Mouse (Mus musculus) right cerebral cortex, postnatal 14 days (tissue): ENCODE data around the gene Them4.

ENCODE experiments used
- DNase-seq: peaks from one replicate; pipeline ENCODE4 v3.0.0; 2022

Them4 gene

DNA sequence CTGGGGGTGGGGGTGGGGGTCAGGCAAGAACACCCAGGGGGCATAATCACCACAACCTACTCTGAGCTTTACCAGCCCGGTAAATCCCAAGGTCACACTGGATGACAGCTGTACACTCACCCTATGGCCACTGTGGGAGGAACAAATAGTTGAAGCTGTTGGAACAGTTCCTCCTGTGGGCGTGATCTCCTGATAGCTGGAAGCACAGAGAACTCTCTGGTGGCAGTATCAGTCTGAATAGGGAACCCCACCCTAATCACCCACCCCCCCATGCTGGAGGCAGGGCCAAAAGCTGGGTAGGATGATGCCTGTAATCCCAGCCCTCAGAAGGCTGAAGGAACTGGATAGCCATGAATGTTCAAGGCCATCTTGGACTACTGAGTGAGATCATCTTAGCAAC lies 59.8 kb downstream of the Them4 start:
- no peak for DNase-seq

GRCm38 (mm10) chr3:94371637-94372036 lies 61.7 kb downstream of the Them4 start:
- DNase-seq = peak; percentile 55

- no peak for DNase-seq
These were observed 62.1 kb downstream of the Them4 start for GRCm38 (mm10) chr3:94372038-94372437.

DNA sequence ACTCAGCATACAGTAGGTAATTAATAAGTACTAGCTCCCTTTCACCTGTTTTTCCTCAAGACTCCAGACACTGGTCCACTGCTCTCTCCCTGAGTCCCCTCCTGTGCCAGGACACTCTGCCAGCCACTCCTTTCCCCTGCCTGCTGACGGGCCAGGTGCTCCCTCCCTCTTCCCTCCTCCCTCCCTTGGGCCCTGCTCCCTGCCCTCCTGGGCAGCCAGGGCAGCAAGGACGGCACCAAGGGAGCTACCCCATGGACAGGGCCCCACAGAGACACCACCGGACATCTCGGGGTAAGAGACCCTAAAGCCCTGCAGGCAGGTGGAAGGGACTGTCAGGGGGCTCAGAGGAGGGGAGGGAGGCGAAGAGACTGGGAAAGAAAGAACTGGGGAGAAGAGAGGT lies 62.8 kb downstream of the Them4 start, which contains the start of gene Rorc:
Rorc (plus strand) TSS at position 154 of the 400 bp plus-strand sequence.
- DNase-seq = no peak

GRCm38 (mm10) chr3:94373090-94373489 lies 63.2 kb downstream of the Them4 start:
- peak; percentile 26 for DNase-seq

- DNase-seq = no peak
These were observed 63.7 kb downstream of the Them4 start for GRCm38 (mm10) chr3:94373597-94374011.

DNA sequence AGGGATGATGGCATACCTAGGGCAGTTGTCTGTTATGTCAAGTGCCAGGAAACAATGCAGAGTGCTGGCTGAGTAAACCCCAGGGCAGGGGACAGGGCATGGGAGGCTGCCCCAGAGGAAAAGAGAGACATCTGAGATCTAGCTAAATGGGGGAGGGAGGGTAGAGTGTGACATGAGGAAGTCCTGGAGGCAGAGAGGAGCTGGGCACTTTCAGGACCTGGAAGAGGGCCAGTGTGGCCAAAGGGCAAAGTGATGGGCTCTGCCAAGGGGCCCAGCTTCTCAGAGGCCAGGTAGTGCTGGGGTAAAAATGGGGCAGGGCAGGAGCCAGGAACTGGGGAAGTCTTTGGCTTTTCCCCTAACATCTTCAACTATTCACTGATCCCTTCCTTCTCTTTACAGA lies 64.7 kb downstream of the Them4 start:
- DNase-seq = no peak

GRCm38 (mm10) chr3:94375146-94375545 lies 65.3 kb downstream of the Them4 start:
- DNase-seq = no peak

- no peak for DNase-seq
These were observed 66.0 kb downstream of the Them4 start for GRCm38 (mm10) chr3:94375861-94376260.

- no peak for DNase-seq
These were observed 67.4 kb downstream of the Them4 start for GRCm38 (mm10) chr3:94377028-94377923.

- DNase-seq = no peak
These were observed 70.1 kb downstream of the Them4 start for GRCm38 (mm10) chr3:94379831-94380510.
